Mouse (Mus musculus) kidney, embryonic 14.5 days (tissue): ENCODE data around the gene Csnk1g2. TPM values are rescaled to one million over a fixed set of nuclear protein-coding genes. Genes with fewer than 3 reads are reported as not detected.

Source experiments
- ATAC-seq: fragments of 200-750 bp; cut with Nextera tagmentation; 2 replicates; pipeline ENCODE4 v1.8.0; 2017; ENCODE audit warnings: moderate number of reproducible peaks, mild to moderate bottlenecking, moderate TSS enrichment, moderate library complexity; ENCODE audit not compliant: low FRiP score, low TSS enrichment
- H3K27ac ChIP-seq: fragments of 300-500 bp; sonication (generic); 2 replicates; pipeline ENCODE4 v1.5.1; 2014; ENCODE audit warnings: low read depth, mild to moderate bottlenecking, low read length, moderate library complexity, mixed read lengths
- H3K27me3 ChIP-seq: fragments of 300-500 bp; sonication (generic); 2 replicates; pipeline ENCODE4 v1.6.1; 2014; ENCODE audit warnings: mild to moderate bottlenecking, low read length; ENCODE audit not compliant: control insufficient read depth, insufficient read depth
- H3K36me3 ChIP-seq: fragments of 300-500 bp; sonication (generic); 2 replicates; pipeline ENCODE4 v1.6.1; 2014; ENCODE audit warnings: low read length, mixed read lengths; ENCODE audit not compliant: control insufficient read depth, insufficient read depth
- H3K4me1 ChIP-seq: fragments of 300-500 bp; sonication (generic); 2 replicates; pipeline ENCODE4 v1.6.1; 2014; ENCODE audit warnings: low read length, mixed read lengths; ENCODE audit not compliant: control insufficient read depth, insufficient read depth
- H3K4me2 ChIP-seq: fragments of 300-500 bp; sonication (generic); replicated peaks from 2 replicates; pipeline ENCODE4 v1.6.1; 2014; ENCODE audit warnings: low read depth, mild to moderate bottlenecking, low read length
- H3K4me3 ChIP-seq: fragments of 300-500 bp; sonication (generic); 2 replicates; pipeline ENCODE4 v1.5.1; 2014; ENCODE audit warnings: mild to moderate bottlenecking, low read length
- H3K9ac ChIP-seq: fragments of 300-500 bp; sonication (generic); 2 replicates; pipeline ENCODE4 v1.6.1; 2014; ENCODE audit warnings: low read depth, mild to moderate bottlenecking, low read length, moderate library complexity
- H3K9me3 ChIP-seq: fragments of 300-500 bp; sonication (generic); 2 replicates; pipeline ENCODE4 v1.6.1; 2016; ENCODE audit warnings: low read length; ENCODE audit not compliant: control insufficient read depth
- WGBS: fragments of 180-500 bp; shearing (Covaris S2); extraction: QIAGEN DNeasy Blood & Tissue Kit; methylation state at CpG from one replicate; pipeline ENCODE4 v1.1.7; 2014; 5-methylcytosine and 5-hydroxymethylcytosine counted together
- polyA plus RNA-seq: library from polyadenylated mRNA; unstranded; fragments of >200 nt; fragmentation: Nextera tagmentation; extraction: Ambion mirVana; gene quantifications from 2 replicates; pipeline ENCODE4 v1.2.1, GENCODE M21; 2014

The Csnk1g2 gene
- polyA plus RNA-seq, 1 experiment from 2014 or later: 127 TPM

DNA sequence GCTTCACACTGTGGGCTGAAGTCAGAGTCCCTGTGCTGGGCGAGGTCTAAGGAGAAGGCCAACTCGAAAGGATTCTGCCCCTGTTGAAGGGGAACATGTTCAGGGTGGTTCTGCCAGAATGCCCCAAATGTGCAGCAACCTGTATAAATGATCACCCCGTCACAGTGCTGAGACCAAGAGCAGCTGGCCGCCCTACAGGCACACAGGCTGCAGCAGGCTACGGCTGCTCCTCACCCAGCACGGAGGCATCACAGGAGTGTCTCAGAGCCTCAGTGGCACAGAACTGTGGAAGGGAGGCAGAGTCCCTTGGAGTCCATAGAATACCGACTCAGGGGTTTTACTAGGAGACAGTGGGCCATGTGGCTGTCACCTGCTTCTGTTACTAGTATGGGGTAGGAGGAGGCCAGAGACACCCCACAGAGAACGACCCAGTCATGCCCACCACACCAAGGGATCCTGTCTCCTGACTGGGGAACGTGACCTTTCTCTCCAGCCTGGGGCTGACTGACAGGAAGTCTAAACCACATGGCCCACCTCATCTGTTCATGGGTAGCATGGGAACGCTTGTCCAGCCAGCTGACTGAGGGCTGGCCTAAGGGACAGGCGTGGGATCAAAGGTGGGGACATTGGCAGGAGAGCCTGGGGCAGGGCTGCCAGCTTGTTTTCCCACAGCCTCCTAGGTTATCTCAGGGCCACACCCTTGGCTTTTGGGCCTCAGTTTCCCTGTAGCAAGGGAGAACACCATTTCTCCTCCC lies 49.5 kb downstream of the Csnk1g2 start:
- H3K4me2 ChIP-seq: no peak overlapping the region
- H3K36me3 ChIP-seq: peaks cover 68% of the 10 kb centered on the region
- no peak overlapping the region for H3K27ac ChIP-seq
- no peak overlapping the region for H3K4me3 ChIP-seq
- peaks cover 27% of the 10 kb centered on the region for H3K4me1 ChIP-seq
- WGBS: 81% methylated on average over 11 of the region's 11 CpGs
- H3K9ac ChIP-seq: no peak overlapping the region
- H3K27me3 ChIP-seq: no peaks in the 10 kb centered on the region
- no peak for ATAC-seq
- no peaks in the 10 kb centered on the region for H3K9me3 ChIP-seq

DNA sequence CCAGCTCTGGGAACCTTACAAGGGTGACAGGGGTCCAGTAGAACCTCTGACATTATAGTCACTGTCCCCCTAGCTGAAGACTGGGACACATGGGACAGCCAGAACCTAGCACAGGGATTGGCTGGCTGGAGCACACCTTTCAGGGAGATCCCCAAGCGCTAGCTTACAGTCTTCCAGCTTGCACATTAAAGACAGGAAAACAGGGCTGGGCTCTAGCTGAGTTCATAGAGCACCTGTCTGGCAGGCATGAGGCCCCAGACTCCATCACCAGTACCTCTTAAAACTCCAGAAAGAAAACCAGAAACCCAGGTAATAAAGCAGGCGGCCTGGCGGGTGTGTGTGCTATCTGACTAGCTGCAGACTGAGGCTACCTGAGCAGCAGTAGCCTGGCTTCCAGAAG lies 51.1 kb downstream of the Csnk1g2 start:
- peaks cover 52% of the 10 kb centered on the region for H3K36me3 ChIP-seq
- WGBS: 86% methylated on average over 3 of the region's 3 CpGs
- ATAC-seq: no peak

DNA sequence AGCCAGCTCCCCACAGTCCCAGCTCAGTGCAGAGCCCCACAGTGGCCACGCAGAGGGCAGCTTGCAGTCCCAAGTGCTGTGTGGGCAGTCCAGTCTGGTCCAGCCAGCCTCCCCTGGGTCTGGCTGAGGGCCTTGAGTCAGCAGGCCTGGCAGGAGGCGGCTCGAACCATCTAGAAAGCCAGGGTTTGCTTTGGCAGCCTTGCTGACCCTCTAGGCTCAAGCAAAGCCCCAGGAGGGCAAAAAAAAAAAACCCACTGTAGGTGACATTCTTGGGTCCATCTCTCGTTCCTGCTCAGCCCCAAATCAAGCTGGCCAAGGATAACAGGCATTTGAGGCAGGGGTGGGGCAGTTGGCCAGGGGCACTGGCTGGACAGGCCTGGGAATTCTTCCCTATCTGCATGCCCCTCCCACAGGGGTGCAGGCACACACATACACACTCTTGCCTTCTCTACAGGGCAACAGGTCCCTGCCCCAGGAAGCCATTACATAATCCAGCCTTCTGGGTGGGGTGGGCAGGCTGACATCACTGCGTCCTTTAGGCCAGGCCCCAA lies 51.6 kb downstream of the Csnk1g2 start:
- Histone ChIP-seq H3K4me2 (peak overlapping the region; percentile 67), H3K36me3 (peaks cover 46% of the 10 kb centered on the region), H3K4me3 (peak overlapping the region; percentile 99), H3K9ac (peak overlapping the region; percentile 98), H3K27me3 (no peaks in the 10 kb centered on the region), H3K4me1 (peaks cover 48% of the 10 kb centered on the region), H3K9me3 (no peaks in the 10 kb centered on the region), H3K27ac (no peak overlapping the region)
- ATAC-seq: no peak
- WGBS: 58% methylated on average over 5 of the region's 5 CpGs

More for the DNA sequence above, 51.1 kb downstream of the Csnk1g2 start:
- peak overlapping the region; percentile 67 for H3K4me2 ChIP-seq
- H3K9ac ChIP-seq: peak overlapping the region; percentile 98; the same call in 1 of the 2 replicates
- H3K4me1 ChIP-seq: peaks cover 43% of the 10 kb centered on the region
- no peaks in the 10 kb centered on the region for H3K9me3 ChIP-seq
- H3K4me3 ChIP-seq: peak overlapping the region; percentile 99; the same call in 1 of the 2 replicates
- no peaks in the 10 kb centered on the region for H3K27me3 ChIP-seq
- no peak overlapping the region for H3K27ac ChIP-seq

DNA sequence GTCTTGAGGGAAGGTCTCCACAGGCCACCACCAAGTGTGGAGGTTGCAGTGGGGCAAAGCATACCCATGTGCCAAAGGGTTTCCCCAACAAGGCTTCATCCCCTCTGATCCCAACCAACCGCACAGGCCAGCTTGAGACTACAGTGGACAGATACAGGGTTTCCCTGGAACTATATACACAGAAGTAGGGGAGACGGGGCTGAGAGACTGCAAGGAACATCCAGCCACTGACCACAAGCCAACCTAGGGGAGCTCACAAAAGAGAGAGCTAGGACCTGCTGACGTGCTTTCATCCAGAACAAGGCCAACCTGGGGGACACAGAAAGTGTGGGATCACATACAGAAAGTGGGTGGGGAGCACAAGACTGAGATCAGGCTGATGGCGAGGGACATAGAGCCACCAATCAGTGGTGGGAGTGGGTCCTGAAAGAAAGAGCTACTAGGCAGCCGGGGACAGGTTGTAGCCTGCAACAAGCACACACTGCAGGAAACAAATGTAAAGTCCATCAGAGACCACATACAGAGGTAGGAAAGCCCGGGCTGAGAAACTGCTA lies 52.3 kb downstream of the Csnk1g2 start:
- 21% methylated on average over 6 of the region's 6 CpGs for WGBS
- H3K9ac ChIP-seq: peak overlapping the region; percentile 98
- H3K4me2 ChIP-seq: peak overlapping the region; percentile 67
- peaks cover 55% of the 10 kb centered on the region for H3K4me1 ChIP-seq
- peaks cover 39% of the 10 kb centered on the region for H3K36me3 ChIP-seq
- H3K9me3 ChIP-seq: no peaks in the 10 kb centered on the region
- no peak for ATAC-seq
- H3K27me3 ChIP-seq: no peaks in the 10 kb centered on the region
- peak overlapping the region; percentile 67; the same call in 1 of the 2 replicates for H3K27ac ChIP-seq
- H3K4me3 ChIP-seq: peak overlapping the region; percentile 99

DNA sequence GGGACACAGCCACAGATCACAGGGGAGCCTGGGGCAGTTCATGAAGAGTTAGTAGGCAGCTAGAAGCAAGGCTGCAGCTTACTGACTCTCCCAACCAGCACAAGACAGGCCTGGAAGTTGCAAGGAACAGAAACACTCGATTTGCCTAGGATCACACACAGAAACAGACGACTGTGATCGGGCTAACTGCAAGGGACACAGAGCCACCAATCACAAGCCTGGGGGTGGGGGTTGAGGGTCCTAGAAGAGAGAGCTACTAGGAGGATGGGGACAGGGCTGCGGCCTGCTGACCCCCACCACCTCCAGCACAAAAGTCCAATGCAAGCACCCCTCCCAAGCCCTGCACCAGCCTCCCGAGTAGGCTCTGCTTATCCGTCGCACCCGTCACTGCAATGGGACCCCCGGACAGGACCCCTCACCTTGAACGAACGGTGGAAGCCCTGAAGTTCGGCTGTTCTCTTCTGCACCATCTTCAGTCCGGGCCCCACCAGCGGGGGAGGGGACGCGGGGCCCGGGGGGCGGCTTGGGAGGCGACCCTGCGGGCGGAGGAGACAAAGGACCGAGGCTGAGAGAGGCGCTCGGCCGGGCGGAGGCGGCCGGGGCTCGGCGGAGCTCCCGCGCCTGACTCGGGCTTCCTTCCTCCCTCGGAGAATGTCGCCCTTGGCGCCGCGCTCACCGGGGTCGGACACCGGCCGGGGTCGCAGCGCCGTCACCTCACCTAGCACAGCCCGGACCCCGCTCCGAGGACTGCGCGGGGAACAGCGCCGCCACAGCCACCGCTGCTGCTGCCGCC lies 53.0 kb downstream of the Csnk1g2 start:
- Histone ChIP-seq H3K27ac (peak overlapping the region; percentile 67; the same call in 1 of the 2 replicates), H3K9me3 (no peaks in the 10 kb centered on the region), H3K27me3 (no peaks in the 10 kb centered on the region), H3K4me3 (peak overlapping the region; percentile 99), H3K36me3 (peaks cover 33% of the 10 kb centered on the region), H3K4me1 (peaks cover 60% of the 10 kb centered on the region), H3K4me2 (peak overlapping the region; percentile 67), H3K9ac (peak overlapping the region; percentile 98)
- WGBS: under 1% methylated on average over 50 of the region's 54 CpGs
- ATAC-seq: peak; percentile 16

DNA sequence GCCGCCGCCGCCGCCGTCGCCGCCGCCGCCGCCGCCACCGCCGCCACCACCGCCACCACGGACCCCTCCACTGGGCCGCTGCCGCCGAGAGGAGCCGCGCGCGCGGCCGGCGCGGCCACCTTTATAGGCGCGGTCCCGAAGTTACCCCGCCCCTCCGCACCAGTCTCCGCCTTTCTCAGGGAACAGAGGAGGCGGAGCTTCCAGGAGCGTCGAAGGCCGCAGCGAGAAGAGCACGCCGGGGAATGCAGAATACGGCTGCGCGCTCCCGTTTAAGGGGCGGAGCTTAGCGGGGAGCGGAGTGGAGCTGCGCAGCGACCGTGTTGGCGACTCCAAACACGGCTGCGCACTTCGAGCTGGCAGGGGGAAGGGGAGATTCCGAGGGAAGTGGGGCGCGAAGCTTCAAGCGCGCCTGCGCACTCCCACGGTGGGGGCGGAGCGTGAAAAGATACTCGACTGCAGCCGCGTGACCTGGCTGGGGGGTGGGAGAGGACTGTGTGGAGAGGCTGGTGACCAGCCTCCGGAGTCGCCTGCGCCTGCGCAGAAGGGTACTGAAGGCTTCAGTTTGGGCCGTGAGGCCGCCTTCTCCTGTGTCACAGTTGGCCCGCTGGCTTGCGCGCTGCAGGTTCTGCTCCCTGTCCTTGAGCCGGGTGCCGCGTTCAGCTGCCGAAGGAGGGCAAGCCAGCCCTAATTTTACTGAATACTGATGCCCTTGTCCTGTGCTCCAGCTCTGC lies 53.7 kb downstream of the Csnk1g2 start:
- peaks cover 60% of the 10 kb centered on the region for H3K4me1 ChIP-seq
- peak overlapping the region; percentile 98 for H3K9ac ChIP-seq
- ATAC-seq: peak; percentile 92
- H3K27me3 ChIP-seq: no peaks in the 10 kb centered on the region
- H3K27ac ChIP-seq: peak overlapping the region; percentile 99
- no peaks in the 10 kb centered on the region for H3K9me3 ChIP-seq
- H3K4me2 ChIP-seq: peak overlapping the region; percentile 67
- H3K36me3 ChIP-seq: peaks cover 25% of the 10 kb centered on the region
- peak overlapping the region; percentile 99 for H3K4me3 ChIP-seq
- under 1% methylated on average over 58 of the region's 78 CpGs for WGBS

DNA sequence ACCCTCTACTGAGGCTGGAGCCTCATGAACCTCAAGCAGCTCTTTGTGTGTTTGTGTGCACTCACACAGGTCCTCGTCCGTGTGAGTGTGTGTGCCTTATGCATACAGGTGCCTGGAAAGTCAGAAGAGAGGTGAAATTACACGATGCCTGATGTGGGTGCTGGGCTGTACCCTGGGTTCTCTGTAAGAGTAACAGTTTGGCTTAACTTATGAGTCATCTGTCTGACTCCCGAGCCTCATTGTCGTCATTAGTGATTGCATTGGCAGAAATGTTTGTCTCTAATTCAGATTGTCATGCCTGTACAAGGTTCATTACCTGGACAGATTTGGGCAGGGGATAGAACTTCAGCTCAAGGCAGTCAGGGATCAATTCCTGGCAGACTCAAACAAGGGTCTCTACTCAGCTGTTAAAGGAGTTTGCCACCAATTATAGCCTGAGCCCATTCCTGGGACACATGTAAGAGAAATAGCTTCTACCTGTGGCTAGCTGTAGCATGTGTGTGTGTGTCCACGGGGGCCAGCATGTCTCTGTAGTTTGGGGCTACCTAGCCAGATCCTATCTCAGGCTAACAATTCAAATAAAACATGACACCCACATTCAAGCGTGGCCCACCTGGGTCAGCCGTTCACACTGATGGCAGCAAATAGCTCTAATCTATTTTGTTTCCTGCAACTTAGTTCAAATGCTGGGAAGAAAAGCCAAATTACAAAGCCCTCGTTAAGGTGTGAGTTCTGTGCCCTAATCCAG lies 54.7 kb downstream of the Csnk1g2 start:
- H3K4me3 ChIP-seq: peak overlapping the region; percentile 99
- peaks cover 16% of the 10 kb centered on the region; the same call in 1 of the 2 replicates for H3K36me3 ChIP-seq
- 19% methylated on average over 9 of the region's 9 CpGs for WGBS
- H3K27me3 ChIP-seq: no peaks in the 10 kb centered on the region
- peak overlapping the region; percentile 78 for H3K9ac ChIP-seq
- peaks cover 60% of the 10 kb centered on the region for H3K4me1 ChIP-seq
- H3K4me2 ChIP-seq: peak overlapping the region; percentile 67
- no peaks in the 10 kb centered on the region for H3K9me3 ChIP-seq
- peak overlapping the region; percentile 99 for H3K27ac ChIP-seq
- no peak for ATAC-seq
